Mouse (Mus musculus): ENCODE measurements around the gene Tmem33. TPM values are rescaled to one million over a fixed set of nuclear protein-coding genes. Genes with fewer than 3 reads are reported as not detected.

Gene Tmem33
- polyA plus RNA-seq, 1 experiment from 2014 or later: 121 TPM

GRCm38 (mm10) chr5:67340811-67341210 is 80.4 kb downstream of the Tmem33 start:
- no peaks in the 10 kb centered on the region for H3K9me3 ChIP-seq (ENCODE audit: control insufficient read depth, low read length)
- no peaks in the 10 kb centered on the region for H3K27me3 ChIP-seq (ENCODE audit: control insufficient read depth, insufficient read depth, low read length)
- H3K4me3 ChIP-seq (ENCODE audit: low read depth, low read length): no peak overlapping the region
- no peak overlapping the region for H3K27ac ChIP-seq (ENCODE audit: low read depth, low read length)
- H3K4me2 ChIP-seq: no peak overlapping the region
- no peak for ATAC-seq (ENCODE audit: low FRiP score)
- H3K4me1 ChIP-seq (ENCODE audit: control insufficient read depth, insufficient read depth, low read length): no peaks in the 10 kb centered on the region
- peaks cover under 1% of the 10 kb centered on the region; the same call in 1 of the 2 replicates for H3K36me3 ChIP-seq (ENCODE audit: control insufficient read depth, insufficient read depth, low read length)
- WGBS: 83% methylated on average over 6 of the region's 6 CpGs
- DNase-seq (ENCODE audit: low spot score, missing footprints): no peak
- H3K9ac ChIP-seq (ENCODE audit: low read length): no peak overlapping the region

Other genes starting within 250 kb of the Tmem33 start
- gene Phox2b, start 161.3 kb upstream of the Tmem33 start, polyA plus RNA-seq (2014; fragmentation: Nextera tagmentation; extraction: Ambion mirVana): 2.5 and 2.8 TPM in 2 replicates
- 171 and 182 TPM in 2 replicates for gene Slc30a9, start 46.4 kb downstream of the Tmem33 start, polyA plus RNA-seq (2014; fragmentation: Nextera tagmentation; extraction: Ambion mirVana)
- 10.8 and 11.3 TPM in 2 replicates for gene Bend4, start 167.7 kb downstream of the Tmem33 start, polyA plus RNA-seq (2014; fragmentation: Nextera tagmentation; extraction: Ambion mirVana)